Mouse (Mus musculus) heart, adult 8-10 months (tissue): ENCODE results near the gene Tesk2. TPM values are rescaled to one million over a fixed set of nuclear protein-coding genes. Genes with fewer than 3 reads are reported as not detected.

Experiments used
- DNase-seq: peaks from one replicate; pipeline ENCODE4 v3.0.0; 2022; ENCODE audit warnings: low spot score
- total RNA-seq, 4 experiments: library from RNA; stranded (reverse); gene quantifications; 2 replicates each; pipeline ENCODE4 v1.2.4; 2022

Gene Tesk2
- total RNA-seq, 4 experiments from 2014 or later, result 1.6 to 3.3 (median 2.3) TPM

DNA sequence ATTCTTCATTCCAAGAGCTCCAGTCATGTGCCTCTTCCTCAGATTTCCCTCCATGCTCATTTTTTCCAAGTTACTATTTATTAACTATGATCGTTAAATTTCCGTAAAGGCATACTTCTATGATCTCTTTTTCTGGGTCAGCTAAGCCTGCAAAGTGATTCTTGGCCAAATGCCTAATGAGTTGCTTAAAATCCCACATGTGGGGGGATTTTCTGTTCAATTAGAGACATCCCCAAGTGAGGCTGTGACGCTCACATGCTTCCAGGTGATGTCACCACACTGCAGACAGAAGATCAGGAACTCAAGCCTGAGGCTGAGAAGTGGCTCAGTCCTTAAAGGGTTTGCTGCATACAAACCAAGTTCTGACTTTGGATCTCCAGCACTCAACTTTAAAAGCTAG lies 129.2 kb downstream of the Tesk2 start:
- no peak for DNase-seq

DNA sequence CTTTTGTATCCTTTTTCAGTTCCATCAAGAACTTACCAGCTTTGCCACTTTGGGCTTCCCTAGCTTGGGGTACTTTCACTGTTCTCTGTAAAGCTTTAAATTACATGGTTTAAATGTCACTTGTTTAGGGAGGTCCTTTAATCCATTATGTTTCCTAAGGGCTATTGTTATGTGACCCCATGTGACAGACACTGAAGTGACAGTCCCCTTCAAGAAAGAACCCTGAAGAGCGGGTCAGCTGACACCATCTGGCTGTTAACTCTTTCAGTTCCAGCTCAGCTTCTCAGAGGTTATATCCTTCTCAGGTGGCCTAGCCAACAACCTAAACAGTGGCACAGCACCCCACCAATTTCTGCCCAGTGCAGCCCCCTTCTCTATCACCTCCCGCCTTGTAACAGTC lies 133.5 kb downstream of the Tesk2 start:
- DNase-seq, result no peak

Other genes starting within 250 kb of the Tesk2 start
- gene Ipp, start 213.4 kb upstream of the Tesk2 start, total RNA-seq, result 10 to 100 TPM; 14.0 to 19.0 (median 16.8) TPM
- gene Tmem69, start 165.0 kb upstream of the Tesk2 start, total RNA-seq, result 10 to 100 TPM; 31.5 to 34.6 (median 32.0) TPM
- 10 to 100 TPM; 65.2 to 87.3 (median 72.0) TPM for gene Gpbp1l1, start 163.3 kb upstream of the Tesk2 start, total RNA-seq
- gene Ccdc17, start 124.3 kb upstream of the Tesk2 start, total RNA-seq, result 1 to 10 TPM; 3.1 to 3.5 (median 3.3) TPM
- 10 to 100 TPM; 13.3 to 18.4 (median 16.0) TPM for gene Nasp, start 93.0 kb upstream of the Tesk2 start, total RNA-seq
- gene Akr1a1, start 69.3 kb upstream of the Tesk2 start, total RNA-seq, result 100 to 1,000 TPM; 297 to 332 (median 327) TPM
- gene Prdx1, start 35.4 kb upstream of the Tesk2 start, total RNA-seq, result 100 to 1,000 TPM; 475 to 641 (median 529) TPM
- gene Mmachc, start 12.5 kb upstream of the Tesk2 start, total RNA-seq, result 10 to 100 TPM; 61.8 to 72.5 (median 66.4) TPM
- gene Ccdc163, start 12.4 kb upstream of the Tesk2 start, total RNA-seq, result 1 to 10 TPM; 3.0 to 5.7 (median 4.1) TPM
- gene Toe1, start 86.7 kb downstream of the Tesk2 start, total RNA-seq, result 1 to 10 TPM; 4.2 to 8.2 (median 5.4) TPM
- 1 to 10 TPM in 3 of 4 experiments, under 1 TPM in 1; 0.95 to 1.3 (median 1.1) TPM for gene Mutyh, start 86.8 kb downstream of the Tesk2 start, total RNA-seq
- gene Hpdl, start 100.8 kb downstream of the Tesk2 start, total RNA-seq, result 1 to 10 TPM; 2.9 to 6.1 (median 3.9) TPM
- gene Zswim5, start 156.4 kb downstream of the Tesk2 start, total RNA-seq, result 1 to 10 TPM in 1 of 4 experiments, under 1 TPM in 3; 0.82 to 1.4 (median 0.92) TPM